Mouse (Mus musculus) gastrocnemius, adult 8-10 months (tissue): ENCODE results near the gene Gm7544. TPM values are rescaled to one million over a fixed set of nuclear protein-coding genes. Genes with fewer than 3 reads are reported as not detected.
"Not testable (repeated sequence)": the region's sequence is repeated elsewhere in the genome, so short reads cannot be mapped to it uniquely, and the experiment has no call there.

Experiments
- DNase-seq, 2 experiments: peaks; one replicate each; pipeline ENCODE4 v3.0.0; 2022; ENCODE audit warnings: low spot score in 2 of 2
- total RNA-seq, 4 experiments: library from RNA; stranded (reverse); gene quantifications; 2 replicates each; pipeline ENCODE4 v1.2.4; 2022

Gene Gm7544
- total RNA-seq, 4 experiments from 2014 or later: not detected

GRCm38 (mm10) chr1:82924650-82925049 lies 31.2 kb downstream of the Gm7544 start, which contains the start of gene A030014E15Rik:
Gene A030014E15Rik (plus strand): TSS chr1:82924917.
- DNase-seq: no peak

GRCm38 (mm10) chr1:82913434-82913833 lies 42.4 kb downstream of the Gm7544 start:
- not testable (repeated sequence) for DNase-seq

DNA sequence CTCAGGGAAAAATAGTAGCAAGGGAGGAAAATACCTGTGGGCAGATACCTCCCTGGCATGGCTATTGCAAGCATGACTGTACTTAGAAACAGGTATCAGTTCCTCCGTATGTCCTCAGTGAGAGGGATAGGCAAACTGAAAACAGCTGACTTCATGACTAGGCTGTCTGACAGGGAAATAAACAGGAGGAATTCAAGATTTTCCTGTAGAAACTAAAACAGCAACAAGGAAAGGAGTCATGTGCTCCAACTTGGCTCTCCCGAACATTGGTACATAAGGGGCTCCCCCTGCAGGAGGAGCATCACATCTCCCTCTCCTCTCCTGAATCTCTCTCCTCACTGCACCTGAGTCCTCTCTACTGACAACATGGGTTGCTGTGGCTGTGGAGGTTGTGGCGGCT lies 42.8 kb downstream of the Gm7544 start, which contains the start of gene A030005L19Rik:
A030005L19Rik (plus strand) TSS at position 301 of the 400 bp plus-strand sequence.
- no peak for DNase-seq

- no peak for DNase-seq
Observed at GRCm38 (mm10) chr1:82905886-82906285, 49.9 kb downstream of the Gm7544 start.

Other genes starting within 250 kb of the Gm7544 start
- gene Mff, start 231.1 kb downstream of the Gm7544 start, total RNA-seq: 100 to 1,000 TPM; 118 to 174 (median 140) TPM
- not detected for gene Tm4sf20, start 187.6 kb downstream of the Gm7544 start, total RNA-seq
- not detected for gene Gm47791, start 184.8 kb downstream of the Gm7544 start, total RNA-seq
- 10 to 100 TPM; 22.0 to 24.1 (median 23.1) TPM for gene Agfg1, start 116.5 kb downstream of the Gm7544 start, total RNA-seq
- gene A030005L19Rik, start 42.7 kb downstream of the Gm7544 start, total RNA-seq: not detected
- gene A030014E15Rik, start 31.1 kb downstream of the Gm7544 start, total RNA-seq: not detected
- not detected for gene Gm6217, start 24.6 kb downstream of the Gm7544 start, total RNA-seq
- not detected for gene A030003K21Rik, start 12.6 kb downstream of the Gm7544 start, total RNA-seq
- not detected for gene Gm47955, start 4.3 kb upstream of the Gm7544 start, total RNA-seq
- gene Gm47959, start 44.5 kb upstream of the Gm7544 start, total RNA-seq: not detected
- gene Slc19a3, start 82.4 kb upstream of the Gm7544 start, total RNA-seq: under 1 TPM in 1 of 4 experiments, not detected in 3; 0.27 TPM
- gene Krtap28-10, start 86.5 kb upstream of the Gm7544 start, total RNA-seq: not detected
- not detected for gene Gm47969, start 88.9 kb upstream of the Gm7544 start, total RNA-seq
- gene A030005K14Rik, start 103.4 kb upstream of the Gm7544 start, total RNA-seq: not detected
- not detected for gene Krtap28-13, start 104.9 kb upstream of the Gm7544 start, total RNA-seq
- not detected for gene Ccl20, start 160.8 kb upstream of the Gm7544 start, total RNA-seq
- not detected for gene Daw1, start 203.7 kb upstream of the Gm7544 start, total RNA-seq